Mouse (Mus musculus) T-helper 1 cell (primary cell): Measurements from ENCODE around the gene Rspo1.

Experiments used
- in situ Hi-C: fragments of 300-600 bp; cut with MboI, MseI; formaldehyde crosslinking; loops from one replicate; pipeline ENCODE4 v1.15.1; 2025; ENCODE audit warnings: high pct_unique_total_duplicates

Rspo1 gene

DNA sequence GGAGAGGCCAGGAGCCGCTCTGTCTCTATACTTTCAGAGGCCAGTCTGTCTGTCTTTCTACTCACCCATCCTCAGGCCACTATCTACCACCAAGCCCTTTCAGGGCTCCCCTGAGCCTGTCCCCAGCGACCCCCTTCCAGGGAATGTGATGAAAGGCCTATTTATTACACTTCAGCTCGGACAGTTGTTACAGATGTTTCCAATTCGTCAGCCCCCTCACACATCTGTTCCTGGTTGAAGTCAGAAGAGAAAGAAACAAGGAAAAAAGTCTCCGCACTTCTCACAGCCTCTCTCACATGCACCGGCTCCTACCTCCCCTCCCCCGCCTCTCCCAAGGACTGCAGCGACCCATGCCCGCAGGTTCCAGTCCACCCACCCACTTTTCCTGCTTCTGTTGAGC is 13.9 kb upstream of the Rspo1 start:
- in situ Hi-C loops = loop anchor here (10.0 kb wide), 2 partner anchors 802 to 878 kb away; no protein-coding TSS in a partner anchor

DNA sequence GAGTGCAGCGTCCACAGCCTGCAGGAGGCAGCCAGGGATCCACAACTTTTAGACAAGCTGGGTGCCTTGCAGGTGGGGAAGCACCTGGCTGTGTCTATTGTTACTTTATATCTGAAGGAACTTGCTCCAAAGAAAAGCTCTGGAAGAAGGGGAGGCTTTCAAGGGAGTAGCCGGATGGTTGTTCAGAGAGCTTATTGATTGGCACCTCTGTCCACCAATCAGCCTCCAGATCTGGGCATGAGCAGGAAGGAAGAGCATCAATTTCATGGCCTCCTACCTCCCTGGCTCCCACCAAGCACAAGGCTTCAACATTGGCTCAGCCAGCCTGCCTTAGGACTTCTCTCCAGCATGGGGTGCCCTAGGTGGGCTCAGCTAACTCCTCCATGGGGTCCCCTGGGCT is 12.9 kb upstream of the Rspo1 start:
- in situ Hi-C loops = loop anchor here (10.0 kb wide), 2 partner anchors 802 to 878 kb away; no protein-coding TSS in a partner anchor

DNA sequence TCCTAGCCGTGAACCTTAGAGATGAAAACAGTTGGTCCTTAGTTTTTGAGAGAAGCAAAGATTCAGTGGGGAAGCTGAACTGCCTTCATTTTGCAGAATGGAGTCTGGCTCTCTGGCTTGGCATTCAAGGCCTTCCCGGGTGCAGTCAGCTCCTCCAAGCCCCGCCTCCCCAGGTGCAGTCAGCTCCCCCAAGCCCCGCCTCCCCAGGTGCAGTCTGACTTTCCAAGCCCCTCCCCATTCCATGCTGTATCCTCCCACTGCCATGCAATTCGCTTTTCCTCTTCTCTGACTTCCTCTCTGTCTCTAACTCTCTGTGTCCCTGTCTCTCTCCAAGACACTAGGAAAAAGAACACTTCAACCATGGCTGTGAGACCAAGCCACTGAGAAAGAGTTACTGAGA is 8.0 kb upstream of the Rspo1 start:
- in situ Hi-C loops = loop anchor here (10.0 kb wide), 2 partner anchors 797 to 883 kb away; no protein-coding TSS in a partner anchor

DNA sequence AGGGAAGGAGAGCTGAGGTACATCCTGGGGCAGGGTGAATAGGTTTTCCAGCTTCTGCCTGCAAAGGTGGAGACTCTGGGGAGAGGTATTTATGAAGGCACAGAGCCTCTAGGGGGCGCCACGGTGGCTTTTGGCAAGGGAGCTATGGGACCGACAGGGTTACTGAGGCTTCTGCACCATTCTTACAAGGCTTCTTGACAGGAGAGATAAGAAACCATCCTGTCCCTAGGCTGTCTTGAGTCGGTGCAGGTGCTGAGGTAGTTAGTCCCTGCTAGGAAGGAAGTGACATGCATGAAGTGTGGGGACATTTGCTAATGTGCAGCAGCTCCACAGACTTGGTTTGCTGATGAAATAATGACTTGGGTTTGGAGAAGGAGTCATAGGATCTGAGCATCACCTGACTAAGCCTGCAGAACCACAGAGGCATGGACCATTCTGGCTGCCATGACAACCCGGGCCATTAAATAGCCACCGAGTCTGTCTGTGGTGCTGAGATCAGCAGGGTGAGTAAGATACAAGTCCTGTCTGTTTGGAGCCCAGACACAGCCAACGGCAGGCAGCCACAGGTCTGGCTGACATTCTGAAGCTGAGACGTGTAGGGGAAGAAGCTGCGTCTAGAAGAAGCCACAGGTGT is 2.2 kb upstream of the Rspo1 start:
- in situ Hi-C loops = no loop called here

DNA sequence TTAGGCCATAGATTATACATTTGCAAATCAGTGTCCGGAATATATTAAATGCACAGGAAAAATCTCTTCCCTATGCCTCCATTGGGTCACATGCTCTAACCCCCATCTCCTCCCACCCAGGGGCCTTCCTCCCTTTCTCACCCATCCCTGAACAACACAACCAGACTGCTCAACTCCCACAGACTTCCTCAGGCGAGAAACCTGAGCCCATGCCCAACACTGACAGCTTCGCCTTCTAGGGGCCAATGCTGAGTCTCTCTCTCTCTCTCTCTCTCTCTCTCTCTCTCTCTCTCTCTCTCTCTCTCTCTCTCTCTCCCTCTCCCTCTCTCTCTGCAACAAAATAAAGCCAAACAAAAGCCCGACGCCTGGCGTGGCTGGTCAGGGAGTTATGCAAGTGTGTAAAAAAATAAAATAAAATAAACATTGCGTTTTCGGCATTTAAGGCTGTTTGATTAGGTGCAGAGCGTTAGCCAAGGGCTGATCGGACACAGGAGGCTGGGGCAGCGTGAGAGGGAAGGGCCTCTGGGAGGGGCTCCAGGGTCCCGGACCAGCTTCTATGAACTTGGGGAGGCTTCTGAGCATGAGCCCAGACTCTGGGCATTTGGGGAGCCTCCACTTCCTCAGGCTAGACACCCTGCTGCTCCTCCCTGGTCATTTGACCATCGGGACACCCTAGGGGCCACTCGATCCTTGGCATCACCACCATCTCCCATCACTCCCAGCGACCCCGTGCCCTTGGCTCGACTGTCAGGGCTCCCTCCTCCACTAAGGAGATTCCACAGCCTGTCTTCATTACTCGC is 1.2 kb upstream of the Rspo1 start:
- in situ Hi-C loops = no loop called here

DNA sequence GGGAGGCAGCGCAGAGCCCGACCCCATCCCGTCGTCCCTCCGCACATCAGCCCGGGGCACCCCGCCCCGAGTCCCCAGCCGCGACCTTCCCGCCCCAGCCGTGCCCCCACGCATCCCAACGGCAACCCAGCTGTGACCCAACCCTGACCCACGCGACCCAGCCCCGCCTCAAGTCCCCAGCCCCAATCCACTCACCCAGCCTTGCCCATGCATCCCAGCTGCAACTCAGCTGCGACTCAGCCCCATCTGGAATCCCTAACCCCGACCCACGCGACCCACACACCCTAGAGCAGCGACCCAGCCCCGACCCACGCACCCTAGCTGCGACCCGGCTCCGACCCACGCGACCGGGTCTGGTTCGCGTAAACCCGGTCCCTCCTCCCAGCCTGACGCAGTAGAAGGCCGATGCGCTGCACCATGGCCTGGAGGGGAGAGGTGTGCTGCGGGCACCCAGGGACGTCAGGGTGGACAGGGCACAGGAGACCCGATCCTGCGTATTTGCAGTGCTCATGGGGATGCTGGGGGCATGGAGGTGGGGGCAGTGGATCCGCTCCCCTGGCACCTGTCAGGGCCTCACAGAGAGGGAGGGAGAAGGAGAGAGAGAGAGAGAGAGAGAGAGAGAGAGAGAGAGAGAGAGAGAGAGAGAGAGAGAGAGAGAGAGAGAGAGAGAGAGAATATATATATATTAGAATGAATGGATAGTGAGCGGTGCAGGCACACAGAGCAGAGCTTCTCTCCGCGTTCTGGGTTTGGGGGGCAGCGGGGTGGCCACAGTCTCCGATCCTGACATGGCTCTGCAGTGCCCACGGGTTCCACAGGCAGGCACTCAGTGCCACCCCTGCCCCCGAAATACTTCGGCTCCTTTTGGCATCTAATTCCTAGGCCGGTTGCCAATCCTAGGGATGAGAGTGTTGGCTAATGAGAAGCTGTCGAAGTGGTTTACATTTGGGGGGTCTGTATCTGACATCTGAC is 795 bp downstream of the Rspo1 start:
- in situ Hi-C loops = no loop called here

DNA sequence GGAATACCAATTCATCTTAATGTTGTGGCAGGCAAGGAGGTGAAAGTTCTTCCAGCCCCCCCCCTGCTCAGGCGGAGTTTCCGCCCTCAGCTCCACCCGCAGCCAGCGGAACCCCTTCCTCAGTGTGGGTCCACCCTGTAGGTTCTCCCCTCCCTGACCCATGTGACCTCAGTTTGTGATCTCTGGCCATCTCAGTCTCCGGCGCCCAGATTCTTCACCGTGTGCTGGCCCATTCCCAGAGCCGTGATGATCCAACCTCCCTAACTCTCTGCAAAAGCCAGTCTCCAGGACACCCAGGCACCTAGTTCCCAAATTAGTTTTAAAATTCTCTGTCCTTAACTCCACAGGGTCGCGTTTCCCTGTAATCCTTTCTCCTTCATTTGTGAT is 1.5 kb downstream of the Rspo1 start:
- in situ Hi-C loops = no loop called here

DNA sequence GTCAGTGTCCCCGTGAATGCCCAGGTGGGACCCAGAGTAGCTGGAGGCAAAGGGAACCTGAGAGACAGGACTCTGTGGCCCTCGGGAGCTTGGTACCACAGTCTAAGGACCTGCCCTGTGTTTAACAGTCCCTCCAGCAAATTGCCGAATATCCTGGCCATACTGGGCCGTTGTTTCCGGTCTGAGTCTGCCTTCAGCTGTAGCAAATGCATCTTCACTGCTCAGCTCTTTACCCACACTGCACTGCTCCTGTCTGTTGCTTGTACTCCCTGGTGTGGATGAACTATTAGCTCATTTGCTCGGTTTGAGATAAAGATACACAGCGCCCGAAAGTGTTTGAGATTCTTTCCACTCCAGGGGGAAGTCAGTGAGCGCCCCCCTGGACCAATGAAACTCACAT is 2.2 kb downstream of the Rspo1 start:
- in situ Hi-C loops = no loop called here

DNA sequence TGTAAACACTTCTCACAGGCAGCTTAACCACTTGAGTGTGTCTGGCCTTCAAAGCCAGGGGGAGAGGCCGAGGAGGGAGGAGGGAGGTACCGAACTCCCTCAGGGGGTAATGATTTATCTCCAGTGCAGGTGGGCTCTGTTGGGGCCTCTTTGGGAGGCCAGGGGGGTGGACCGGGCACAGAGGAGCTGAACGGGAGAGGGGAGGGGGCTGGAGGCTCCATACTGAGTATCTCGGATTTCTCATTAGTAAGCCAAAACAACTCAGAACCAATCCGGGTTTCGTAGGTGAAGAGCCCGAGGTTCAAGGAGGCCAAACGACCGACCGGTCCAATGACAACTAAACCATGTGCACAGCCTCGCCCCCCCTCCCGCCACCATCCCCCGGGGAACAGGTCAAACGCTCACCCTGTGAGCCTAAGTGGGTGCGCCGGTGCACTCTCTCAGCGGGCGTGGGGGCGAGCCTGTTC is 3.6 kb downstream of the Rspo1 start:
- in situ Hi-C loops = no loop called here

DNA sequence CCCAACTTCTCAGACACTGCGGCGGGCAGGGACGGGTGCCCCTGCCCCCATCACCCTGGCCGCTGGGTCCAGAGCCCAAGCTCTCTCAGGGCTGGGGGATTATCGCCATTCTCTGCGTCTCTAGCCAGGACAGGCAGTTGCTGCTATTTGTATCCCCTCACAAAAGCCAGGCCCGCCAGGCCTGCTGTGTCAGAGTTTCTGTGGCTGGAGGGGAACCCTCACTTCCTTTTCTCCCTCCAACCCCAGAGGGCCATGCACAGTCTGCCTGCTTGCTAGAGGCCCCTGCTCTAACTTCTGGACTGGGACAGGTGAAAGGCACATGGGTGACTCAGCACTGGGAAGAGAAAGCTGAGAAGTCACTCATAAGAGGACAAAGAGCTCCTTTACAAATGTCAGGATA is 4.1 kb downstream of the Rspo1 start:
- in situ Hi-C loops = no loop called here

DNA sequence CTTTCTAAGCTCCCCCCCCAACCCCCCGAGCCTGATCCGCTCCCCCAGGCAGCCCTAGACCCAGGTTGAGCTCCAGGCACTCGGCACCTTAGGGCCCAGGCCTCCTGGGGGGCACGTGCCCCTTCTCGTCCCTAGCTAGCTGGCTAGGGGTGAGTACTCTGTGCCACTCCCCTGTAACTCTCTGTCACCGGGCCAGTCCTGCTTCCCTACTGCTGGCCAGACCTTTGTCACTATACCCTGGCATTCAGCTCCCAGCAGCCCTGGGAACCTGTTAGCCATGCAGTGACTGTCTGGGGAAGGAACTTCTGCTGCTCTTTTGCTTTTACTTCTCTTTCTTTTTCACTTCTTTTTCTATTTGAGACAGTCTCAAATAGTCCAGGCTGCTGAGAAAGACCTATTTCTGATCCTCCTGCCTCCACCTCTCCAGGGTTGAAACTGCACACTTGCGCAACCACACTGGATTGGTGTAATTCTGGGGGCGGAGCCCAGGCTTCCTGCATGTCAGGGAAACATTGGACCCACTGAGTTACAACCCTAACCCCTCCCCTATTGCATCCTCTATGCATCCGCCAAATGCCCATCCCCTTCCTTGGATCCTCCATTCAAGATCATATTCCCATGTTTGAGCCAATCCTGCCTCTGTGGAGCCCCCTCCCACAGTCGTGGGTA is 11.4 kb downstream of the Rspo1 start:
- in situ Hi-C loops = no loop called here

DNA sequence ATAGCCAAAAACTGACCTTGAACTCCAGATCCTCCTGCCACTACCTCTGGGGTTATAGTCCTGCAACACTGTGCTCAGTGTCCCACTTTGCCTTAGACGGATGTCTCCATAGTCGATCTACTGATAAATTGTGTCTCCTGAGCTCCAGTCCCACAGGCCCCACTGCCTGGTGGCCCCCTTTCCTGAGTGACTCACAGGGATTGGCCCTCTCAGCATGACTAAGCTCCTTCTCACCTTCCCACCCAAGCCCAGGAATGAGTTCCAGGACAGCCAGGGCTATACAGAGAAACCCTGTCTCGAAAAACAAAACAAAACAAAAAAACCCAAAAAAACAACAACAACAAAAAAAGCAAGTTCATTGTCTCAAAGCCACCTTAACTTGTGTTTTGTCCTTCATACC is 13.3 kb downstream of the Rspo1 start:
- in situ Hi-C loops = no loop called here

DNA sequence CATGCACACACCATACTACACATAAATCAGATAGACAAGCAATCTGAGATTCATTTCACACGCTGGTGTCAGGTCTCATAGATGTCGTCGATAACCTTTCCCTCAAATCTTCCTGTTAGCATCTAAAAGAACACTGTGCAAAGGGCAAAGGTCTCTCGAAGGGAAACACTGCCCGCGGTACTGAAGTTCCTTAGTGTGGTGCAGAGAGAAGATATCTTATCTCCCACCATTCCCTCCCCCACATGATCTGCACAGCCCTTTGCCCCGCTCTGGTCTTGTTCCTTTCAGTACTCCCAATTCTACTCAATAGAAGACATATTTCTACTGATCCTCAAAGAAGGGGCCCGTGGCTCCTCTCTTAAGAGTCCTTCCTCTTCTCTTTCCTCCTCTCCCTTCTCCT is 16.7 kb downstream of the Rspo1 start:
- in situ Hi-C loops = loop anchor here (5.0 kb wide), 1 partner anchor 376 kb away; no protein-coding TSS in a partner anchor

DNA sequence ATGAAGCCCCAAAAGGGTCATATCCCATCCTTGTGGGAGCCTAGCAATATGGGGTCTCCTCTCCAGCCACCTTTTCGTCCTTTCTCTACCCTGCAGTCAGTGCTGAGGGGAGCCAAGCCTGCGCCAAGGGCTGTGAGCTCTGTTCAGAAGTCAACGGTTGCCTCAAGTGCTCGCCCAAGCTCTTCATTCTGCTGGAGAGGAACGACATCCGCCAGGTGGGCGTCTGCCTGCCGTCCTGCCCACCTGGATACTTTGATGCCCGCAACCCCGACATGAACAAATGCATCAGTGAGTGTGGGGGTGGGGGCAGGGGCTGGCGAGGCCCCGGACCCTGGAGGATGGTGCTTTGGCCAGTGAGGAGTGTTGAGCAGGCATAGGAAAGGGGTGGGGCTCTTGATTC is 18.7 kb downstream of the Rspo1 start:
- in situ Hi-C loops = loop anchor here (5.0 kb wide), 1 partner anchor 378 kb away; no protein-coding TSS in a partner anchor

DNA sequence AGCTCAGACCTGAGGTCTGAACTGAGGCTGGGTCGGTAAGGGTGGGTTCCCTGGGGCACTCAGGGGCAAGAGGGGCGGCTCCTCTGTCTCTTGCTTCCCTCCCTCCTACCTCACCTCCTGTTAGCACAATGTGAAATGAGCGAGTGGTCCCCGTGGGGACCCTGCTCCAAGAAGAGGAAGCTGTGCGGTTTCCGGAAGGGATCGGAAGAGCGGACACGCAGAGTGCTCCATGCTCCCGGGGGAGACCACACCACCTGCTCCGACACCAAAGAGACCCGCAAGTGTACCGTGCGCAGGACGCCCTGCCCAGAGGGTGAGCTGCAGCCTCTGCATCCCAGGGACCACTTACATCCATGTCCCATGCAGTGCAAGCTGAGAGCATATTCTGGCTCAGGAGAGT is 21.2 kb downstream of the Rspo1 start:
- in situ Hi-C loops = no loop called here

DNA sequence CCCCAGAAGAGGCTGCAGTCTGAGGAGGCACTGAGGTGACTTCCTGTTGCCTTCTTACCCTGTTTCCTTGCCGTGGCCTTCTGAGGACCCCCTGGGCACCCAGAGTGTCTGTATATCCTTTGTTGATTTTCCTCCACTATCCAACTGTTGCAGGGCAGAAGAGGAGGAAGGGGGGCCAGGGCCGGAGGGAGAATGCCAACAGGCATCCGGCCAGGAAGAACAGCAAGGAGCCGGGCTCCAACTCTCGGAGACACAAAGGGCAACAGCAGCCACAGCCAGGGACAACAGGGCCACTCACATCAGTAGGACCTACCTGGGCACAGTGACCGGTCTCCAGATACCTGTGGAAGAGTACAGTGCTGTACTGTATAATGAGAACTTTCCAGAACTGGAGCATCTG is 22.0 kb downstream of the Rspo1 start:
- in situ Hi-C loops = no loop called here

DNA sequence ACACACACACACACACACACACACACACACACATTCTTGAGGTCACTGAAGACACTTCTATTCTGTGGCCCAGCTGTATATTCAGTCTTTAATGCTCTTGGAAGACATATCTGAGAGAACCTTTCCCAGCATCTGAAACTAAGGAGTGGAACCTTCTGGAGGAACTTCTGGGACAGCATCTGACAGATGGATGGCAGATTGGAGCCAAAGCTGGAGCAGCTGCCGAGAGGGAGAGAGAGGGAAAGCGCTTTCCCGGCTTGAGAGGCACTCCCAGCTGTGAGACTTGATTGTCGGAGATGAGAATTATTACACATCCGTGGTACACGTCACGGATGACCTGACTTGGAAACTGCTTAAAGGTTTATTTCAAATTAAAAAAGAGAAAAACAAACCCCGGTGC is 22.5 kb downstream of the Rspo1 start:
- in situ Hi-C loops = no loop called here

DNA sequence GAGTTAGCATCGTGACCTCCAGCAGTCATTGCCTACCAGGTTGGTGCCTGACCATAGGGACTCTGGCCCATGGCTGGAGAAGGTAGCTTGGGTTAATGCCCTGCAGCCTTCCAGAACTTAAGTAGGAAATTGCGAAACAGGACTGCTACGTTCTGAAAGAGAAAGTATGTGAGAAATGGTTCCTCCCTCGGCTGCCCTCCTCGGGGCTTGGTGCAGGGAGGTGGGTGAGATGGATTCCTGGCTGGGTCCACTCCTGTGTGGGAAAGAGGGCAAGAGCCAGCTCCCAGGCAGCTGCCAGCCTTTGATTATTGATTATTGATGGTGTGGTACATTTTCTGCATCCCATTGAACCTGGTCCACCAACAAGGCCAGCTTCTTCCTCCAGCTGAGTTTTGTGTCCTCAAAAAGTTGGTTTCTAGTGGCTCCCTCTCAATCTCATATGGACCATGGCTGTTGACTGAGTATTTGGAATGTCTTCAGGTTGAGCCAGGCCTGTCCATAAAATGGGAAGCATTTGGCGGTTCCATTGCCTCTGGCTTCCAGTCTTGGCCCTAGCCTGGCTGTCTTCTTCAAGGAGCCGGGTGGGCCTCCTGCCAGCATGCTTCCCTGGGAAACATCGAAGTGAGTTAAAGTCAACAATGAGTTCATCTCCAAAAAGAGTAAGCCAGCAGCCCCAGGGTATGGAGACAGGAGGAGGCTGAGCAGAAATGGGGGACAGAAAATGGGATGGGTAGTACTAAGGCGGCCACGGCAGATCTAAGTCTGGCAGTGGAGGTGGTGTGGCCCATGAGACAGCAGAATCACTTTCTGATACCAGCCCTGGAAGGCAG is 29.8 kb downstream of the Rspo1 start, which contains the start of gene Gnl2:
Gnl2 (plus strand) TSS at position 780 of the 830 bp plus-strand sequence.
- in situ Hi-C loops = no loop called here

DNA sequence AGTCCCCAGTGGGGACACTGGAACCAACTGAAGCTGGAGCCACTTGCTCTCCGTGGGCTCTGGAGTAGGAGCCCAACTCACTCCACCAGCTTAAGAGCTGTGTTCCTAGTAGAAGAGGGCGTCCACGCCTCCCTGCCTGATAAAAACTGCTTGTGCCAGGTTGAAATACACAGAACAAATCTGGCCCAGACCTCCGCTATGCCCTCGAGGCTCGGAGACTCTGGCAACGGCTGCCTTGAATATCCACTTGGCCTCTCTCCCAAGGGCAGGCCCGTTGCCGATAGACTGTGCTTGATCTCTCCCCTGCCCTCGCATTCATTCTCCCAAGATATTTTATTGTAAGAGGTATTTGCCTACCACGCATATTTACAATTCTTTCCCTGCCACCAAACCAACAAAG is 31.2 kb downstream of the Rspo1 start:
- in situ Hi-C loops = no loop called here
